Mouse (Mus musculus): Measurements from ENCODE around the gene Pxk. TPM values are rescaled to one million over a fixed set of nuclear protein-coding genes. Genes with fewer than 3 reads are reported as not detected.
"Not testable (repeated sequence)": the region's sequence is repeated elsewhere in the genome, so short reads cannot be mapped to it uniquely, and the experiment has no call there.

Gene Pxk
- total and polyA plus RNA-seq, 3 experiments = 18.3 to 24.6 (median 23.1) TPM

DNA sequence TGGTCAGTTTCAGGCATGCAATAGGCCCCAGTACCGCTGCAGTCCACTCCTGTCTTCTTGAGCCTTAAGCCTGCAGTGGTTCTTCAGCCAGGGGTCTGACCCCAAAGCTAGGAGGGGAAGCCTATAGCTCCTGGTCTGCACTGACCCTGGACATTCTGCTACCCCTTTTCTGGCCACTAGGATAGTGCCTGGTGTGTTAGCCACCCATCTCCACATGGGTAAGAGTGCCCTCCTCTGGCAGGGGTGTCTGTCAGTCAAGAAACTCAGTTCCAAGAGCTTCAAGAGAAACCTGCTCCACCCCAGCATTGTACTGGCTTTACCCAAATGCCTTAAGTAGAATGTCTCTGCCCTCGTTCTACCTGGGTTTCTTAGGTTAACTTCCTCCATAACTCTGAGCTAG, 63.8 kb downstream of the Pxk start:
- WGBS = 87% methylated on average over 2 of the region's 2 CpGs

DNA sequence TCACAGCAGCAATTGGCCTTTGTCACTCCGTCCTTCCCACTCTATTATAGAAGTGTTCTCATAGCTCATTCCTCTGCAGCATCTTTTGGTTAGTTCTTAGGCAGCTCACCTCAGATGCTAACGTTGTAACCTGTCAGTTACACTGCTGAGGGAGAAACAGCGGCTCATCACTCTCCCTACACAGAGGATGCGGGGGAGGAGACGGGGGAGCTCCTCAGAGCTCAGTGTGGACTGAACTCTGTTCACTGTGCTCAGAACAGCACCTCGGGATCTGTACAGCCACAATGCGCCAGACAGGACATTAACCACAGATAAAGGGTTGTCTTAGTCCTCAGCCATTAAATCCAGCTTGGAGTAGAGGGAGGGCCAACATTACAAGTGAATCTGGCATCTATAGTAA, 66.5 kb downstream of the Pxk start:
- intact Hi-C loops (cut with DNase I) = loop anchor here (10.0 kb wide), 1 partner anchor 200 kb away; no protein-coding TSS in a partner anchor
- Histone ChIP-seq H3K9ac (ENCODE audit: low read depth, low read length) (no peak overlapping the region), H3K27ac (no peak overlapping the region), H3K27me3 (ENCODE audit: control insufficient read depth, insufficient read depth, low read length) (no peaks in the 10 kb centered on the region), H3K79me2 (replicated peaks; ENCODE audit: control insufficient read depth, insufficient read depth, low read length) (0 out of 2 replicates have a peak, but pooled peaks cover 2% of the 10 kb centered on the region), H3K4me1 (ENCODE audit: control insufficient read depth, insufficient read depth, low read length) (no peaks in the 10 kb centered on the region), H3K36me3 (ENCODE audit: control insufficient read depth, insufficient read depth, low read length) (peaks cover 9% of the 10 kb centered on the region), H3K4me3 (no peak overlapping the region)
- WGBS = 63% methylated on average over 7 of the region's 7 CpGs
- DNase-seq = no peak
- TF ChIP-seq EP300 (IDR thresholded peaks at IDR 0.05; ENCODE audit: insufficient read depth, low read depth, low read length) = no peak
- no peak for TF ChIP-seq CTCF (IDR thresholded peaks at IDR 0.05)
- TF ChIP-seq POLR2A (IDR thresholded peaks at IDR 0.05; ENCODE audit: insufficient read depth, low read depth, low read length) = no peak

More for the DNA sequence above, 63.8 kb downstream of the Pxk start:
- no peak overlapping the region for H3K4me3 ChIP-seq
- H3K36me3 ChIP-seq (ENCODE audit: control insufficient read depth, insufficient read depth, low read length) = peaks cover 4% of the 10 kb centered on the region
- no peaks in the 10 kb centered on the region for H3K79me2 ChIP-seq (replicated peaks; ENCODE audit: control insufficient read depth, insufficient read depth, low read length)
- no peak overlapping the region for H3K9ac ChIP-seq (ENCODE audit: low read depth, low read length)
- H3K4me1 ChIP-seq (ENCODE audit: control insufficient read depth, insufficient read depth, low read length) = no peaks in the 10 kb centered on the region
- DNase-seq = peak in 1 of 2 experiments; percentile 45
- TF ChIP-seq EP300 (IDR thresholded peaks at IDR 0.05; ENCODE audit: insufficient read depth, low read depth, low read length) = no peak
- TF ChIP-seq CTCF (IDR thresholded peaks at IDR 0.05) = peak; percentile 72
- intact Hi-C loops (cut with DNase I) = loop anchor here (10.0 kb wide), 1 partner anchor 197 kb away; no protein-coding TSS in a partner anchor
- H3K27me3 ChIP-seq (ENCODE audit: control insufficient read depth, insufficient read depth, low read length) = no peaks in the 10 kb centered on the region
- H3K27ac ChIP-seq = no peak overlapping the region

DNA sequence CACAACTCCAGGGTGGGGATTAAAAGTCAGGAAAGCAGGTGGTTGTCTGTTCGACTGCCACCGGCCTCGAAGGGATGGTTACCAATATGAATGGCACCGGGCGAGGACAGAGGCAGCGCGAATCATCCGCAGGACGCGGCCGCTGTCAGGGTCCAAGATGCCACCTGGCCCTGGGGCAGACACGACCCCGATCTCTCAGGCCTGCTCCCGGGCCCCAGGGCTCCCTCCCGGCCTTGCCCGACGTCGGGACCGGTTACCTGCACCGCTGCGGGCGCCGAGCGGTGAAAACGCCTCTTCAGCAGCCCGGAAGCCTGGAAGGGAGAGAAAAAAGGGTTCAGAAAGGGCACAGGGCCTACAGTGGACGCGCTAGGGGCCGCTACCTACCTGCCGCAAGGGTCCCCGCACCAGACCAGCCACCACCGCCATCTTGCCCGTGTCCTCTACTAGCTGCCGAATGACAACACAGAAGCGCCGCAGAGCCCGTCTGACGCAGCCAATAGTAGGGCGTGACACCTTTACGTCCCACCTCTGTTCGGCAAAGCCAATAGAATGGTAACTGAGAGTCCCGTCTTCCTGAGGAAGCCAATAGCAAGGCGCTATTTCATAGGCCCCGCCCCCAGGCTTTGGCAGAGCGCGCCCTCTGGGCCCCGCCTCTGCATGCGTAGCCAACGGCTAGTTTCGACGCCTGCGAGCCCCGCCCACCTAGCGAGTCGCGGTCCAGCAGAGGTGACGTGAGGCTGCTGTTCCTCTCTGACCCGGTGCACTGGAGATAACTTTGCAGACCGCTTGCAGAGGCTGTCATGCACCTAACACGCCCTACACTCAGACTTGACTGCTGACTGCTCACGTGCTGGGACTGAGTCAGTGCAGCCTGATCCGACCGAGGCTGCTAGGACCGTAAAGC, 74.7 kb downstream of the Pxk start, which contains the start of gene Pdhb:
TSS of gene Pdhb (minus strand) at position 519 of the 904 bp plus-strand sequence.
- H3K9ac ChIP-seq (ENCODE audit: low read depth, low read length) = peak within 1 kb of the TSS; percentile 95
- intact Hi-C loops (cut with DNase I) = loop anchor here (2.0 kb wide), 2 partner anchors 40 to 74 kb away; partner anchors contain the start of gene Pxk
- no peaks in the 10 kb centered on the region for H3K27me3 ChIP-seq (ENCODE audit: control insufficient read depth, insufficient read depth, low read length)
- DNase-seq = peak; percentile 98 to 100
- peaks cover 2% of the 10 kb centered on the region; the same call in 1 of the 2 replicates for H3K79me2 ChIP-seq (replicated peaks; ENCODE audit: control insufficient read depth, insufficient read depth, low read length)
- H3K4me1 ChIP-seq (ENCODE audit: control insufficient read depth, insufficient read depth, low read length) = peaks cover 4% of the 10 kb centered on the region
- TF ChIP-seq POLR2A (IDR thresholded peaks at IDR 0.05; ENCODE audit: insufficient read depth, low read depth, low read length) (peak; percentile 96), EP300 (IDR thresholded peaks at IDR 0.05; ENCODE audit: insufficient read depth, low read depth, low read length) (peak; percentile 94), CTCF (IDR thresholded peaks at IDR 0.05) (peak; percentile 39)
- under 1% methylated on average over 64 of the region's 64 CpGs for WGBS
- peak within 1 kb of the TSS; percentile 97 for H3K27ac ChIP-seq
- H3K4me3 ChIP-seq = peak within 1 kb of the TSS; percentile 94
- H3K36me3 ChIP-seq (ENCODE audit: control insufficient read depth, insufficient read depth, low read length) = peaks cover 16% of the 10 kb centered on the region

DNA sequence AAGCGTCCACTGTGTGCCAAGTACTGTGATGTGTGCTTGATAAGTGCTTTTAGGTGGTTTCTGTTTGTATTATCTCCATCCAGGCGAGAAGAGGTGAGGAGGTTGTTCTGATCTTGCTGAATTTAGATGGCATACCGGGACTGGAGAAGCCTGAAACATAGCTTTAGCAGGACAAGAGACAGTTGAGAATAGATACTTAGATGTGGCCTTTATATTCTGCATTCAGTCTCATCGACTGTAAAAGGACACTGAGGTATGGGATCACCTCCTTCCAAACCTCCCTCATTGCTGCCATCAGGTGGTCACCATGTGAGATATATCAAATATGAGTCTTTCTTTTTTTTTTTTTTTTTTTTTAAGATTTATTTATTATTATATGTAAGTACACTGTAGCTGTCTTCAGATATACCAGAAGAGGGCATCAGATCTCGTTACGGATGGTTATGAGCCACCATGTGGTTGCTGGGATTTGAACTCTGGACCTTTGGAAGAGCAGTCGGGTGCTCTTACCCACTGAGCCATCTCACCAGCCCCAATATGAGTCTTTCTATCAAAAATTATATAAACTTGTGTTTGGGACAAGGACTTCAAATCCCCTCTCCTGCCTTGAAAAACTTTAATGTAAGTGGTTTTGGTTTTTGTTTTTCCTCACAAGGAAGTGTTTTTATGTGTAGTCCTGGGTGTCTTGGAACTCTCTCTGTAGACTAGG, 75.7 kb downstream of the Pxk start:
- intact Hi-C loops (cut with DNase I) = loop anchor here (2.0 kb wide), 2 partner anchors 39 to 75 kb away; partner anchors contain the start of gene Pxk
- peak; percentile 51 for TF ChIP-seq CTCF (IDR thresholded peaks at IDR 0.05)
- not testable (repeated sequence) for H3K27me3 ChIP-seq (ENCODE audit: control insufficient read depth, insufficient read depth, low read length); DNase-seq; H3K4me1 ChIP-seq (ENCODE audit: control insufficient read depth, insufficient read depth, low read length); H3K79me2 ChIP-seq (replicated peaks; ENCODE audit: control insufficient read depth, insufficient read depth, low read length)
- WGBS = 41% methylated on average over 7 of the region's 7 CpGs
- Histone ChIP-seq H3K36me3 (ENCODE audit: control insufficient read depth, insufficient read depth, low read length) (peaks cover 16% of the 10 kb centered on the region), H3K27ac (peak overlapping the region; percentile 91), H3K4me3 (peak overlapping the region; percentile 55), H3K9ac (ENCODE audit: low read depth, low read length) (peak overlapping the region; percentile 42)

DNA sequence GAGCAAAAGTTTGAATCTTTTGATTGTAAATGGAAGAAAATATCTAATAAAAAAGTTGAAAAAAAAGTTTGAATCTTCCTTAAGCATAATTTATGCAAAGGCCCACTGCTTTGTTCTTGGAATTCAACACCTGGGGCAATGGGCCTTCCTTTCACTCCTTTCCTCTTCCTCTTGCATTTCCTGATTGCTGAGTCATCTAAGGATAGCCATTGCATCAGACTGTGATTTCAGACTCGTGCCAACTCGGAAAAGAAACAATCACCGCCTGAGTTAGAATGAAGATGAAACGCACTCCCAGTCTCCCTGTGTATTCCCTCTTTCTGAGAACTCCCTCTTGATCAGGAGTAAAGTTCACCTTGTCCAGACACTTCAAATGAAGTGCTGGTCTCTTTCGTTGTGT, 76.6 kb downstream of the Pxk start:
- TF ChIP-seq CTCF (IDR thresholded peaks at IDR 0.05) (no peak), POLR2A (IDR thresholded peaks at IDR 0.05; ENCODE audit: insufficient read depth, low read depth, low read length) (no peak), EP300 (IDR thresholded peaks at IDR 0.05; ENCODE audit: insufficient read depth, low read depth, low read length) (no peak)
- Histone ChIP-seq H3K27me3 (ENCODE audit: control insufficient read depth, insufficient read depth, low read length) (no peaks in the 10 kb centered on the region), H3K9ac (ENCODE audit: low read depth, low read length) (no peak overlapping the region), H3K79me2 (replicated peaks; ENCODE audit: control insufficient read depth, insufficient read depth, low read length) (no peaks in the 10 kb centered on the region; the same call in 1 of the 2 replicates), H3K4me3 (no peak overlapping the region), H3K36me3 (ENCODE audit: control insufficient read depth, insufficient read depth, low read length) (peaks cover 11% of the 10 kb centered on the region), H3K4me1 (ENCODE audit: control insufficient read depth, insufficient read depth, low read length) (peaks cover 4% of the 10 kb centered on the region), H3K27ac (no peak overlapping the region; the same call in 1 of the 2 replicates)
- DNase-seq = no peak
- intact Hi-C loops (cut with DNase I) = no loop called here
- 29% methylated on average over 5 of the region's 5 CpGs for WGBS

Measured in heart, adult 2 months (tissue).